Mouse (Mus musculus) heart, embryonic 10.5 days (tissue): ENCODE measurements around the gene Gm20850. TPM values are rescaled to one million over a fixed set of nuclear protein-coding genes. Genes with fewer than 3 reads are reported as not detected.
"Not testable (repeated sequence)": the region's sequence is repeated elsewhere in the genome, so short reads cannot be mapped to it uniquely, and the experiment has no call there.

Experiments
- DNase-seq: peaks from one replicate; pipeline ENCODE4 v3.0.0-alpha.2; 2017; ENCODE audit warnings: low spot score
- H3K27ac ChIP-seq: fragments of 300-500 bp; sonication (generic); 2 replicates; pipeline ENCODE4 v1.5.1; 2016; ENCODE audit warnings: mild to moderate bottlenecking
- H3K27me3 ChIP-seq: fragments of 300-500 bp; sonication (generic); 2 replicates; pipeline ENCODE4 v1.6.1; 2016; ENCODE audit warnings: mild to moderate bottlenecking; ENCODE audit not compliant: poor library complexity, insufficient read depth, severe bottlenecking
- H3K36me3 ChIP-seq: fragments of 300-500 bp; sonication (generic); 2 replicates; pipeline ENCODE4 v1.6.1; 2016; ENCODE audit warnings: mild to moderate bottlenecking, moderate library complexity
- H3K4me1 ChIP-seq: fragments of 300-500 bp; sonication (generic); 2 replicates; pipeline ENCODE4 v1.6.1; 2016; ENCODE audit warnings: mild to moderate bottlenecking
- H3K4me3 ChIP-seq: fragments of 300-500 bp; sonication (generic); 2 replicates; pipeline ENCODE4 v1.5.1; 2016; ENCODE audit warnings: mild to moderate bottlenecking, moderate library complexity
- H3K9me3 ChIP-seq: fragments of 300-500 bp; sonication (generic); 2 replicates; pipeline ENCODE4 v1.6.1; 2016; ENCODE audit warnings: mild to moderate bottlenecking, moderate library complexity
- WGBS: fragments of 180-500 bp; shearing (Covaris S2); methylation state at CpG from one replicate; pipeline ENCODE4 v1.1.7; 2016; 5-methylcytosine and 5-hydroxymethylcytosine counted together
- polyA plus RNA-seq: library from polyadenylated mRNA; unstranded; fragments of >200 nt; fragmentation: Nextera tagmentation; extraction: Ambion mirVana; gene quantifications from 2 replicates; pipeline ENCODE4 v1.2.1, GENCODE M21; 2016

Gm20850 gene
- polyA plus RNA-seq = not detected in 2 replicates

DNA sequence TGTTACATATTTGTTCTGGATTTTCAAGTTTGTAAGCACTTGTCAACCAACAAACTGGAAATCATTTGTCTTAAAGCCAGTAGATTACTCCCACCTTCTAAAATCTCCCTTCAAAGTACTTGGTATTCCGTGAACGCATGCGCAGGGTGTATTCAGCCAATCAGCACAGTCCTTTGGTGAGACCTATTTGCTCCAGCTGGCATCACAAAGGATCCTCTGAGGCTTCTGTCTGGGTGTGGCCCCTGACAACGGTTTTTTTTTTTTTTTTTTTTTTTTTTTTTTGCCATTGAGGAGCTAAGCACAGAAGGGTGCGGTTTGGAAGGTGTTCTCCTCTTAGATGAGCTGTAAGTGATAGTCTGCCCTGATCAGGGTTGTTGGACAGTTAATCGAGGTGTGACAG is at the start of gene Gm20850:
Gene Gm20850 (plus strand): TSS at position 301 of the 400 bp plus-strand sequence.
- H3K27me3 ChIP-seq, H3K36me3 ChIP-seq, DNase-seq, H3K4me1 ChIP-seq, H3K4me3 ChIP-seq, H3K27ac ChIP-seq, H3K9me3 ChIP-seq: not testable (repeated sequence)
- WGBS = no CpG with 5 or more reads among the region's 6 CpGs
